Mouse (Mus musculus): Measurements from ENCODE around the gene Gm49358.

DNA sequence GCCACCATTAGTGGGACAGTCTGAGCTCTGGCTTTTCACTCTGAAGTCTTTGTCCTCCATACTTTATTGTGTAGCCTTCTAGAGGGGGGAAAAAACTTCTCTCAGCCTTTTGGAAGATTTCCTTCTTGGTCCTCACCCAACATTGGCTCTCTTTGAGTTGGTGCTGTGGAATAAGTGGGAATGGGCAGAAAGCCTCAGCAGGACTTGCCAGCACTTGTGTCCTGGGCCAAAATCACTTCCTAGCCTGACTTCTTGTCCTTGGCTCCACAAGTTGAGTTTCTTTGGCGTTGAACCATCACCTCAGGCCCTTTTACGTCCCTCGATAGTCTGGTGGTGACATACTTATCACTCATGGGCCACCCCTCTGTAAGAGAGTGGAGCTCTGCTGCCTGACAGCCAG is 35.6 kb upstream of the Gm49358 start:
- TF ChIP-seq CTCF (IDR thresholded peaks at IDR 0.05; ENCODE audit: extremely low read depth, insufficient read depth, low read length), result no peak
- TF ChIP-seq POLR2A (IDR thresholded peaks at IDR 0.05; ENCODE audit: extremely low read depth, insufficient read depth, low read length), result no peak

All from cortical plate, adult 2 months (tissue).